Mouse (Mus musculus): ENCODE data around the gene Chn2.

Chn2 gene

DNA sequence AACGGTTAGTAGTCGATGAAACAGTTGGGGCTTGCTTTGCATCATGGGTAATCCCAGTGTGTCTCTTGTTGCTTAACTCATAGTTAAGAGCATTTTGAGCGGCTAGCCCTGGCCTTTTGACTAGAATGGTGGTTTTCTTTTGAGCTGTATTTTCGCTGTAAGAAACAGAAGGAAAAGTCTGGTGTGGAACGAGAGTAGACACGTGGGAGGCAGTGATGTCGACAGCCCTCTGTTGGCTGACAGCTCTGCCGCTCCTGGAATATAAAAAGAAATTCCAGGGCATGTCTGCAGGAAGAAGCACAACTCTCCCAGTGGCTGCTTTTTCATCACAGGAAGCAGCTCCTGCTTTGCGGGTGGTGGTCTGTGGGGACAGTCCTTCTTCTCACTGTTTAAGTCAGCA lies 202.9 kb downstream of the Chn2 start:
- no peak for DNase-seq (ENCODE audit: low spot score)

DNA sequence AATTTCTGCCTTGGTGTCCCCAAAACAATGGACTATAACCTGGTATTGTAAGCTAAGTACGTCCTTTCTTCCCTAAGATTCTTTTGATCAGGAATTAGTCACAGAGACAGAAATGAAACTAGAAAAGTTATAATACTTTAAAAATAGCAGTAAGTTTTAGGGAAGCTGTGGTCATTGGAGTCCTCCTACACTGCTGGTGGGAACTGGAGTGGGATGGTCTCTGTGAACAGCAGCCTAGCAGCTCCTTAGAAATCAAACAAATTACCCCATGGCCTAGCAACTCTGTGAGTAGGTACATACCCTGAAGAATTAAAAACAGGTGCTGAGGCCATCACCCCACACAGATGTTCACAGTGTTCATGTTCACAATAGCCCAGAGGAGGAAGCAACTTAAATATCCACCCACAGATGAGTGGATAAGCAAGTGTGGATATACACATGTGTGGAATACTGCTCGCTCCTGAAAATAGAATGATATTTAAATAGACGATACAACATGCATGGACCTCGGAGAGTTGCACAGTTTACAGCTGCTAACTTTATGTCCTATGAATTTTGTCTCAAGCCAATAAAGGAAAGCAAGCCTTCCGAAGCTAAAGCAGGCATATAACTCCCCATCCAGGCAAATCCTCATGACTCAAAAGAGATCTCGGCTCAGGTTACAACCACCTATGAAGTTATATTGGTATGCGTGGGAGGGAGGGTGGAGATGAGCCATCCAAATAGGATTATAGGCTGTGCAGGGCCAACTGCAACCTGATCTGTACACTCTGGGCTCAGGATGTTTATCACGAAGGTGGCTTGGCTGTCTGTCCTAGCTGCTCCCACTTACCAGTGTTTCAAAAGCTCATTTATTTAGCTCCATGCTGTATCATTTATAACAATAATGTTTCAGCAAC lies 209.2 kb downstream of the Chn2 start:
- no peak for DNase-seq (ENCODE audit: low spot score)

DNA sequence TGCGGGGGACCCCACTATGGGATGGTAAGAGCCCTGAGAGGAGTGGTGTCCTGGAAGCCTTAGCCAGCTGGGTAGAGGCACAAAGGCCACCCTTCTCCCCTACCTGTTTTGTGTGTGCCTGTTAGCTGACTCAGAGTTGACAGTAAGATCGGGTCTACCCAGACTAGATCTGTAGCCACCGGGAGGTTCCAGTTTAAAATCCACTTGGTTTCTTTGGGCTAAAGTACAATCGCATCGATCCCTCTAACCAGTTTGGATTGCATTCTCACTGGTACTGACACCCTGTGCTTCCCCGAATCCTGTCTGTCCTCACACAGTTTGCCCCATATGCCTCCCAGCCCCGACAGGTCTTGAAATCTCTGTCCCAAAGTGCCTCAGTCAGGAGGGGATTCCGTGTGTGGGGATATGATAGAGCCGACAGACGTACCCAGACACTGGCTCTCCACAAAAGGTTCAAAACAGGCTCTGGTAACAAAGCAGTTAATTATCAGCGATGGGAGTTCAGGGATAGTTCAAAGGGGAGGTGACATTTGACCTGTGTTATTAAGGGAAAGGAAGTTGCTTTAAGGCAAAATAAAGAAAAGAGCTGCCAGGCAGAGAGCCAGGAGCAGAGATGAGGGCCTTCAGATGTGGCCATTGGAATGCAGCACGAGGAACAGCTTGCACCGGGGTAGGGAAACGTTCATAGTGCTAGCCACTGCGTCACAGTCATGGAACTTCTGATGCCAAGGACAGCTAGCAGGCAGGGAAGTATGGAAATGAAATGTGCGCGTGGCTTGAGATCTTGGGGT lies 212.2 kb downstream of the Chn2 start:
- no peak for DNase-seq (ENCODE audit: low spot score)

DNA sequence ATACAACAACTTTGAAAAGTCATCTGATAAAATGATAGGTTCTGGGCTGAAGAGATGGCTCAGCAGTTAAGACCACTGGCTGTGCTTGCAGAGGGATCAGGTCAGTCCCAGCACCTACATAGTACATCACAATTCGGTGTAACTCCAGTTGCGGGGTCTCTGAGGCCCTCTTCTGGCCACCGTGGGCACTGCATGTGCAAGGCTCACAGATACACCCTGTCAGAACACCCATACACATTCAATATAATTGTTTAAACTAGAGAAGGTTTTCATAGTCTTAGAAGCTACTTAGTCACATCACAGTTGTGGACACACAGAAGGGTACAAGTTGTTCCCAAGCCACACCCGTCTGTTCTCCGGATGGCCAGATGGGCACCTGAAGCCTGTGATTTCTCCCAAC lies 213.9 kb downstream of the Chn2 start:
- peak; percentile 46 for DNase-seq (ENCODE audit: low spot score)

DNA sequence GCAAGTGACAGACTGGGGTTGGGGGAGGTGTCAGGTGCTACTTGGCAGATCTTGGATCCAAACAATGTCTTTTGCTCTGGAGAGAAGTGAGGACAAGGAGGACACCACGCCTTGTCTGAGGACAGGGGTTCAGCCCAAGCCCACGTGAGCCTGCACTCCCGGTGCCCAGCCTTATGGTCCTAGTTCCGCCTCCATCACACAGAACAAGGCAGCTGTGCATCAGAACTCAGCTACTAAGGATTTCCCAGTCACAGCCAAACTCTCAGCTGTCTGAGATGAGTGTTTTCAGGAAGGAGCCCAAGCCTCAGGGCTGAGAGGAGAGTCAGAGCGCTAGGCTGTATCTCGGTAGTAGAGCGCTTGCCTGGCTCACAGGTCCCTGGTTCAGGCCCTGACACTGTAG lies 214.5 kb downstream of the Chn2 start:
- DNase-seq (ENCODE audit: low spot score), result no peak

DNA sequence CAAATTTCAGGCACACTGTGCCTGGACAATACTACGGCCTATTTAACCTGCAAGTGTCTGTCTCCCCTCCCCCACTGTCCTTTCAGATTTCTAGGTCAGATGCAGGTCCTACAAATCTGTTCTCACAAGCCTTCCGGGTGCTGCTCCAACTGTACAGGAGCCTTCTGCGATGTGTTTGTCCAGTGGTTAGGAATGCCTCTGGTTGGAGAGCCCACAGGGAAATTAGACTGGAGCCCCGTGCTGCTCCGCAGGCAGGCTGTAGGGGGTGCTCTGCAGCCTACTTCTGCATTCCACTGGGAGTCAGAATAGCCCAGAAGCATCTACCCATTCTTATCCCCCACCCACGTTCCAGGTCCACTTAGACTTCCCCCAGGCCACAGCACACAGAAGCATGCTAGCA lies 215.4 kb downstream of the Chn2 start:
- DNase-seq (ENCODE audit: low spot score), result peak; percentile 55

DNA sequence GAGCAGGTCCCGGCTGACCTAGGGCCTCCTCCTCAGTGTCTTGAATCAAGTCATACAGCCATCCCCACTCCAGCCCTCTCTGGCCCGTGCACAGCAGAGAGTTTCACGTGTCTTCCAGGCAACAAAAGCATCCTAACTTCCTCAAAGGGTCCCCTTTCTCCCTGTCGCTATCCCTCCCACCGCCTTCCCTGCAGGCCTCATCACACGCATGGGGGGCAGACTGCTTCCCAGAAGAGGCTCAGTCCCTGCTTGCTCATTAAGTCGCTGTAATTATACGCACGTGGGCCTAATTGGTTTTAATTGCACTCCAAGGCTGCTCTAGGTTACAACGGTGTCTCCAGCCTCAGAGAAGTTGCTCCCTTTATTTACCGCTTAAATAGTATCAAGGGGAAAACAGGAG lies 216.0 kb downstream of the Chn2 start:
- no peak for DNase-seq (ENCODE audit: low spot score)

DNA sequence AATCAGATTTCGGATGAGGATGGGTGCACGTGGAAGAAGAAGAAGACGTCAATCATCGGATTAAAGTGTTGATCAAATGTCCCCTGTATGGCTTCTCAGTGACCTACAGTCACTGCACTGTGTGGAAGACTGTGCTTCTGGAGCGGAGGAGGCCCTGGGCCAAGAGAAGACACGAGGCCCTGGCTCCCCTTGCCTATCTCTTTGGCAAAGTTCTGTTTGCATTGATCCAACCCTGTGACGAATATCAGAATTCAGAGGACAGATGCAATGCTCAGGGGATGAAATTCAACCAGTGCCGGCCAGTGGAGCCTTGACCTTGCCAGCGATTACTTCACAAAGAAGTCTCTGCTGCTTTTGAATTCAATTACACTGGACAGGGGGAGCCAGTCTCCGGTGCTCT lies 217.0 kb downstream of the Chn2 start:
- DNase-seq (ENCODE audit: low spot score), result no peak

DNA sequence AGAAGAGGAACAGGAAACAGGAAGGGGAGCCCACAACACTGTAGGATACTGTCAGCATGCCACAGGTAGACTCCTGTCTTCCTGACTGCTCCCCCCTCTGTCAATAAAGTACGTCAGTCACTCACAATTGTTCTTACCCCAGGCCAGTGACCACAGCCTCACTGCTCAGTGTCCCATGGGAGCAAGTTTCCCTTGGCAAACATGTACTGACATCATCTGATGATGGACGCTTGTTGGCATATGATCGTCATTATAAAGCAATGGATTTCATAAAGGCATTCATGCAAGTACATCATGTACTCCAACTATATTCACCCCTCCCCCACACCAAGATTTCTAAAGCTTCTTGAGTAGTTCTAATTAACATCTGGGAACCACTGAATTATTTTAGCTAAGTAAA lies 218.2 kb downstream of the Chn2 start:
- no peak for DNase-seq (ENCODE audit: low spot score)

DNA sequence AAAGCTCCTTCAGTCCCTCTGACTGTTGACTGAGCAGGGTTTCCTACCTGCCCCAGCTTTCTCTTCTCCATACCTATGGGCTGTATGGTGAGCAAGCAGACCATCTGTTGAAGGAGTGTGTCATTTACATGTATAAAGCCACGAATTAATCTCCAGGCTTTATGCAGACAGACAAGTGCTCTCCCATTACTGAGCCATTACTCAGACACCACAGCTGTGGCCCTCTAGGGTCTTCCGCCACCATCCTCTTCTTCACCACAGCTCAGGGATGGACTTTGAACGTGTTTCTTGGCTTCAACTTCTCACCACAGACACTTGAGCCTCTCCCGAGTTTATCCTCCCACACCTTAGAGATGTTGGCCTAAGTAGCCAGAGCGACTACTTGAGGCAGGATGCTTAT lies 219.1 kb downstream of the Chn2 start:
- no peak for DNase-seq (ENCODE audit: low spot score)

DNA sequence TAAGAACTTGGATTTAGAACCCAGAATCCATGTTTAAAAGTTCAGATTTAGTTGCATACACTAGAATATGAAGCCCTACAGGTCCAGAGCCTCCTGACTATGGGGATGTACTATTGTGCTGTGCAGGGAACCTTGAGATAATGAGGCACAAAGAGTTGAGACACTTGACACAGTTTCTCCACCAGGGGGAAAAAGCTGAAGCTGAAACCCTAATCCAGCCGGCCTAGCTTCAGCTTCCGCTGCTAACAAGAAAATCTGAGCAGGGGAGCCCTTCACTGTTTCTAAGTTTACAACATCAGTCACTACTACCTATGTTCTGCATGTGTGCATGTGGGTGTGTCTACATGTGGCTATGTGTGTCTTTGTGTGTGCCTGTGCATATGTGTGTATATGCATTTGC lies 223.4 kb downstream of the Chn2 start:
- DNase-seq (ENCODE audit: low spot score), result no peak

DNA sequence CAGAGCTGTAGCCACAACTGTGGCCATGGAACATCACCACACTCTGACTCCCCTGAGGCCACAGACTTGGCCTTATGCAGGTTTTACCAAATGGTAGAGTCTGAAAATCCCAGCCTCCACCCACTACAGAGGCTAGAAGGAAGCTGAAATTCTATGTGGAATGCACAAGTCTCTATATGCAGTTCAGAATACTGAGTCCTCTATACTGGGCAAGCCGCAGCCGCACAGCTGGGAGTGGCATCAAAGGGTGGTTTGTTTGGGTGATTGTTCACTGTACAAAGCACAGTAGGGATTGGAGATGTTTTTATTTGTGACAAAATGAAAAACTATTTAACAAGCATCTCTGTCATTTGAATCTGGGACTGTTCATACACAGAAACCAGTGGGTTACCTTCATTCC lies 224.5 kb downstream of the Chn2 start:
- no peak for DNase-seq (ENCODE audit: low spot score)

DNA sequence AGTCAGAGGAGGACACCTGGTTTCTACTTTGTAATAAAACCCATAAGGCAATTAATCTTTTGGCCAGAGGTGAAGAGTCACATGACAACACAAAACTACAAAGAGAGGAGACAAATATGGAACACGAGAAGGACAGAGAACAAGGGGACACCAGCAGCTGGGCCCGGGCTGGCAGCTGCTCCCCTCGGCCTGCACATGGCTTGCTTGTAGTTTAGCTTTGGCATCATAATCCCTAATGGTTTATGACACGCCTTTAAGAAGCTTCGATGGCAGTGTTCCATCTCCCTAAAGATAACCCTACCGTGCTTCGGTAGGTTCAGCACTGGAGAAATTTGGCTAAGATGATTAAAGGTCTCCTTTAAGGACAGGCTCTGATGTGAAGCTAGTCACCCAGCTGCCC lies 225.2 kb downstream of the Chn2 start:
- no peak for DNase-seq (ENCODE audit: low spot score)

DNA sequence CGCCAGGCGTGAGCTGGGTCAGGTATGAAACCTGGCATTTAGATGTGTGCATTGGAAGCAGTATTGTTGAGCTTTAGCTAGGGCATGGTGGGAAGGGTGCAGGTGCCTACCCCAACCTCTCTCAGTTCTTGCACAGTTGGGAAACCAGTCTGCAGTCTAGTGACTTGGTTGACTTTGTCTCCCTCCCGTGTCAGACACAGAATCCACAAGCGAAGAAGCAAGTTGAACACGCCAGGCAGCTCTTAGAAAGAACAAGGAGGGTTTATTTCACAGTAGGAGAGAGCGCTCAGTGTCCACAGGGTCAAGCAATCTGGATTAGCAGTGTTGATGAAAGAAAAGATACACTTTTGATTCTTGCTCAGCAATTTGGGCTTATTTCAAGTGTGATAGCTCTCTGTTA lies 226.0 kb downstream of the Chn2 start:
- DNase-seq (ENCODE audit: low spot score), result no peak

DNA sequence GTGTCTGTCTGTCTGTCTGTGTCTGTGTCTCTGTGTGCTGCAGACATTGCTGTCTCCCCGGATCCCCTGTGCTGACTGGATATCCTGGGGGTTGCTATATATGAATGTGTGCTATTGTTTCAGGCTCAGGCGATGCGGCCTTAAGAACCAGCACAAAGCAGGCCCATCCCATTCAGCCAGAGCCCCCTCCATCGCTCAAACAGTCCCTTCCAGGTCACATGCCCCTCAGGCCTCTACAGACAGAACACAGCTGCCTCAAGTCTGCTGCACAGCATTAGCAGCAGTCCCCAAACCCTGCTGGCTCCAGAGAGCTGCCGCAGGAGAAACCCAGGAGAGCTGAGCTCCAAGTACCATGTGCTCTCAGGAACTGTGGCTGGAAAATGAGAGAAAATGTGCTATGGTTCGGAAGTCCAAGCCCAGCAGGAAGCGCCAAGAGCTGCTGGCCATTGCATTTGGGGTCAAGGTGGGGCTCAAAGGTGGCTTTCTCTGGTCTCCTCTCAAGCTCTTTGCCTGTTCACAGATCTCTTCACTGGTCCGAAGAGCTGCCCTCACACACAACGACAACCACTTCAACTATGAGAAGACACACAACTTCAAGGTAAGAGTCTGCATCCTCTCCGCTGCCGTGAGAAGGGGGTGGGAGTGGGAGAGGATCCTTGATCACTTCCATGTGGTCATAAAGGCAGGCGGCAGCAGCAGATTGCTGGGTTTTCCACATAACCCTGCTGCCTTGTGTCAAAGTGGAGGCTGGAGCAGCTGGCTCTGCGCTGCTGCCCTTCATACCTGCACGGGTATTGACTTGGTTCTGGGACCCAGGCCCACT lies 233.4 kb downstream of the Chn2 start:
- no peak for DNase-seq (ENCODE audit: low spot score)

DNA sequence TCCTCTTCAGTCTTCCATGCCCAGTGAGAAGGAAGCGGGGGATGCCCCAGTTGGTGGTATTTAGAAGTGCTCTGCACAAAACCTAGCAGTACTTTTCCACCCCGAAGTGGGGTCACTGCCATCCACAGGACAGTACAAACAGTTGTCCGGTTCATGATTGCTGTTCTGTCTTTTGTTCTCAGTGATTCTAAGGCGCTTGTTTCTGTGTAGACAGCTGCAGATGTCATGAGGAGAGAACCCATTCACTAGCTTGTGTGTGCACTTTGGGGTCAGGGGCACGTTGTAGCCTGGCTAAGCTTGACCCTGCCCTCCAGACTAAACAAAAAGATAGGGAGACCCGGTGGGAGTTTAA lies 234.0 kb downstream of the Chn2 start:
- no peak for DNase-seq (ENCODE audit: low spot score)

DNA sequence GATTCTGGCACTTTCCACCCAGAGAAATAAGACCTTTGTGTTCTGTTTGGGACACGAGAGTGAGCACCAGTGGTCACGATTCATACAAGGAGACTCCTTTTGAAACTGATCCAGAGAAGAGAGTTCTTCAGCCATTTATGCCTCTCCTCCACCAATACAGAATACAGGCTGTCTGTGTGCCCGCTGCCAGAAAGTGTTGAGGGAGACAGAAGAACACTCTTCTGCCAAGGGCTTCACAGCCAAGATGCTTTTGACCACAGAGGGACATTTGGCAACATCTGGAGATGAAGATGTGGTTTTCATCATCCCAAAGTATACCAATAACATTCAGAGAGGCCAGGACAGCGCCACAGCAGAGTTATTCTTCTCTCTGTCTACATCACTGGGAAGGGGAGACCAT lies 237.9 kb downstream of the Chn2 start:
- DNase-seq (ENCODE audit: low spot score), result no peak

DNA sequence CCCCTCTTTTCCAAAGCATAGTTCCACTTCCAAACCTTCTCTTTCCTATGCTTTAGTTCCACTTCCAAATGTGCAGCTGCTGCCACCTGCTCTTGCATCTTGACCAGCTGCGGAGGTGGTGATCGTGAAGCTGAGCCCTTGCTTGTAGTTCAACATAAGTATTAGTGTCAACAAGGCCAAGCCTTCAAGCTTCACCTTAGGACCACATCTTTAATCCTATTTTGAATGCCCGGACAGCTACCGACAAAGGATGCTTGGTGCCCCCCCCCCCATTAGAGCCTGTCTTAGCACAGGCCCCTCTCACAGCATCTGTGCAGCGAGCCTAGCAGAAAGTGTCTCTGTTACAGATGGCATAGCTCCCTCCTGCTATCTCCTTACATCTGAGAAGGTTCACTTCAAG lies 238.5 kb downstream of the Chn2 start:
- DNase-seq (ENCODE audit: low spot score), result no peak

DNA sequence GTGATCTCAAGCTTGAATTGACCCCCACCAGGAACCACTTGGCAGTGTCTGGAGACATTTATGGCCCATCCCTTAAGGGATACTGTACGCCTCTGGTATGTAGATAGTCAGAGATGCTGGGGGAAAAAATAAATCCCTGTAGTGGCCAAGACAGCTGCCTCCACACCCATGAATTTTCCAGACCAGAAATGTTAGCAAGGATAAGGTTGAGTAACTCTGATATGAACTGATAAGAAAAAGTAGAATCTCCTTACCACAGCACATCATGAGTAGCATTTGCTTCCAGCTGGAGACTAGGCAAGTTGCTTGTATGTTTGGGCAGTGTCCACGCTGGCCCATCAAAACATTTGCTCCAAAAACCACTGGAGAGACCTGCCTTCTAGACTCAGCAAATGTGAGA lies 239.3 kb downstream of the Chn2 start:
- DNase-seq (ENCODE audit: low spot score), result no peak

DNA sequence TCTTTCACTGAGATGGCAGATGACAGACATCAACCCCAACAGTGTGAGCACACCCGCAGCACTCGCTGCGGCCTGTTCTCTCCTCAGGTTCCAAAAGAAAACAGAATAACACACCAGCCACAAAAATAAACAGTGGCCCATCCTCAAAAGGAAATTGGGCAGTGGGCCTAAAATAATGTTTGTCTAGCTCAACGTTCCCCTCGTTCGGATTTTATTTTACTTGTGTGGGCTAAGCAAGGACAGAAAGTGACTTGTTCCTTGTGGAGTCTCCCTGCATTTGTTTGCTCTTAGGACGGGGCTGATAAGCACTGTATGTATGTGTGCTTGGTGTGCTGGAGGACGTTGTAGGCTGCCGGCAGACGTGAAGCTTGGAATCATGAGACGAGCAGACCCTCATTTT lies 240.0 kb downstream of the Chn2 start:
- DNase-seq (ENCODE audit: low spot score), result no peak

DNA sequence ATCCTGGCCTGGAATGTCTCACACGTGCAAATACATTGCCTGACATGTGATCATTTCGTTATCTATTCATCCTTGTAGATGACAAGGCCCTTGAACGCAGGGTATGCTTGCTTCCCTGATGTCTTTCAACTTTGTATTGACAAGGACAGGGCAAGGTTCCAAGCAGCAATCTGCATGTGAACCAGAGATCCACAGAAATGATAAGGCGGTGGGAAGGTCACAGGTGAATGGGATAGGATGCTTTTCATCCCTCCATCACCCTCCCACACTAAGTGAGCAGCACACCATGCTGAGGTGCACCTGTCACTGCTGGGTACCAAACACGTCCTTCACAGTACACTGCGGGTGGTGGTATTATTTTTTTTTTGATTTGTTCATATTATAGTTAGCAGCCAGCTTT lies 240.9 kb downstream of the Chn2 start:
- DNase-seq (ENCODE audit: low spot score), result no peak

DNA sequence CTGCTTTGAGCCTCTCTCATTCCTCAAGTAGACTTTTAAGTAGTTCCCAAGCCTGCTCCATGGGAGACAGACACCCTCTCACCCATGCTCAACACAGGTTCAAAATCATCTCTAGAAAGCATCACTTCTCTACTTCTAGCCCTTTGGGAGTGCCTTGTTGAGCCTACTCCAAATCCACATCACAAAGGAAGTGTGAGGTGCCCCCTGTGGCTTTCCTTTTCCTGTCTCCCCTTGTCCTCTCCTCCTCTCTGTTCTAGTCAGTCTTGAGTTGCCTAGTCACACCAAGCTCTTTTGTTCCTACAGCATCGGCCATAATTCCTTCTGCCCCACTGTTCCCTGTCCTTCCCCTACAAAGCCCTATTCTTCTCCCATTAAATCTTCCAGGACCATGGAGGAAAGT lies 243.9 kb downstream of the Chn2 start:
- no peak for DNase-seq (ENCODE audit: low spot score)
